Comparison of ENCODE assay signal across 10 mouse cellular contexts in genomic region chr7:46770706-46771105, GRCm38 (mm10). TPM values are rescaled to one million over a fixed set of nuclear protein-coding genes. Genes with fewer than 3 reads are reported as not detected.
DNase-seq lines count a peak whose midpoint lies in the region; ATAC-seq lines count a peak whose summit lies in the region.
"Had no signal": no experiment of that assay in that cellular context is flagged by ENCODE, and none has a peak within 500 bp of the region (broad histone marks: within the 10 kb centered on the region; RNA-seq: fewer than 3 reads in every experiment).

No protein-coding gene starts in this region.

- no peak overlapping the region for H3K4me2 ChIP-seq in neural tube, embryonic 15.5 days
- H3K4me2 ChIP-seq: neural tube, embryonic 12.5 days had no signal

- H3K4me3 ChIP-seq in neural tube, embryonic 15.5 days (replicated peaks) = no peak overlapping the region
- H3K4me3 ChIP-seq: neural tube, embryonic 12.5 days had no signal

- no peaks in the 10 kb centered on the region for H3K27me3 ChIP-seq in neural tube, embryonic 15.5 days (replicated peaks)
- H3K27me3 ChIP-seq: neural tube, embryonic 12.5 days had no signal

- 65% methylated on average over 4 of the region's 4 CpGs for WGBS in neural tube, embryonic 15.5 days

- H3K9me3 ChIP-seq in neural tube, embryonic 15.5 days (replicated peaks) = no peaks in the 10 kb centered on the region
- H3K9me3 ChIP-seq: neural tube, embryonic 12.5 days had no signal

- H3K4me1 ChIP-seq in neural tube, embryonic 15.5 days = no peaks in the 10 kb centered on the region
- H3K4me1 ChIP-seq: neural tube, embryonic 12.5 days had no signal

- H3K27ac ChIP-seq in neural tube, embryonic 15.5 days (replicated peaks) = no peak overlapping the region
- H3K27ac ChIP-seq: neural tube, embryonic 12.5 days had no signal

- H3K36me3 ChIP-seq in neural tube, embryonic 15.5 days = peaks cover 76% of the 10 kb centered on the region

- peak; percentile 71 for DNase-seq in neural tube, embryonic 10.5 days (ENCODE audit: extremely low spot score, low spot score)
- peak; percentile 66 for DNase-seq in Muller cell, postnatal 12 days (ENCODE audit: inconsistent ontology term)
- peak; percentile 70 for DNase-seq in cerebellum, adult 8-10 months
- peak; percentile 19 to 42 for DNase-seq in gastrocnemius, postnatal 36 days
- DNase-seq in layer of hippocampus, adult 9-10 months (ENCODE audit: low spot score) = peak; percentile 11
- DNase-seq in lung, postnatal 25 days (ENCODE audit: low spot score) = peak; percentile 47
- DNase-seq in thymus, postnatal 0 days (ENCODE audit: low spot score) = peak; percentile 67

- intact Hi-C loops in gastrocnemius, postnatal 36 days (cut with DNase I) = no loop called here

- H3K9ac ChIP-seq in neural tube, embryonic 15.5 days (replicated peaks) = no peak overlapping the region
- H3K9ac ChIP-seq: neural tube, embryonic 12.5 days had no signal

- no peak for ATAC-seq in neural tube, embryonic 15.5 days (ENCODE audit: low FRiP score)

RNA-seq across cellular contexts. Expression of gene Saa2, which starts 19.1 kb away (rescaled TPM):
- 0.24 TPM in 1 of 2 replicates, not detected in the other for polyA plus RNA-seq in neural tube, embryonic 15.5 days (2015; fragmentation: Nextera tagmentation; extraction: Ambion mirVana)
- not detected for total RNA-seq in gastrocnemius, postnatal 36 days (2021)
- polyA plus RNA-seq in thymus, postnatal 0 days (2015; fragmentation: Nextera tagmentation; extraction: Ambion mirVana) = 2.7 and 2.8 TPM in 2 replicates
- polyA plus RNA-seq: gonadal fat pad, adult 2 months; neural tube, embryonic 12.5 days had no signal

RNA-seq across cellular contexts. Expression of gene Hps5, which starts 25.2 kb away (rescaled TPM):
- polyA plus RNA-seq in neural tube, embryonic 15.5 days (2015; fragmentation: Nextera tagmentation; extraction: Ambion mirVana) = 14.9 and 15.8 TPM in 2 replicates
- total RNA-seq in gastrocnemius, postnatal 36 days (2021) = 10 to 100 TPM in 1 of 2 experiments, 1 to 10 TPM in 1; 8.7 to 12.2 TPM
- 15.1 and 16.8 TPM in 2 replicates for polyA plus RNA-seq in thymus, postnatal 0 days (2015; fragmentation: Nextera tagmentation; extraction: Ambion mirVana)

RNA-seq across cellular contexts. Expression of gene Gtf2h1, which starts 25.2 kb away (rescaled TPM):
- 37.0 and 40.9 TPM in 2 replicates for polyA plus RNA-seq in neural tube, embryonic 15.5 days (2015; fragmentation: Nextera tagmentation; extraction: Ambion mirVana)
- total RNA-seq in gastrocnemius, postnatal 36 days (2021) = 10 to 100 TPM; 14.0 to 14.8 TPM
- 54.3 and 56.6 TPM in 2 replicates for polyA plus RNA-seq in thymus, postnatal 0 days (2015; fragmentation: Nextera tagmentation; extraction: Ambion mirVana)

RNA-seq across cellular contexts. Expression of gene Saa1, which starts 27.9 kb away (rescaled TPM):
- 0.45 and 0.65 TPM in 2 replicates for polyA plus RNA-seq in neural tube, embryonic 15.5 days (2015; fragmentation: Nextera tagmentation; extraction: Ambion mirVana)
- not detected for total RNA-seq in gastrocnemius, postnatal 36 days (2021)
- polyA plus RNA-seq in thymus, postnatal 0 days (2015; fragmentation: Nextera tagmentation; extraction: Ambion mirVana) = 6.2 and 6.3 TPM in 2 replicates

RNA-seq across cellular contexts. Expression of gene Saa4, which starts 38.3 kb away (rescaled TPM):
- not detected in 2 replicates for polyA plus RNA-seq in neural tube, embryonic 15.5 days (2015; fragmentation: Nextera tagmentation; extraction: Ambion mirVana)
- not detected for total RNA-seq in gastrocnemius, postnatal 36 days (2021)
- 0.08 and 0.18 TPM in 2 replicates for polyA plus RNA-seq in thymus, postnatal 0 days (2015; fragmentation: Nextera tagmentation; extraction: Ambion mirVana)
- polyA plus RNA-seq: neural tube, embryonic 12.5 days had no signal

Comparison
In these comparisons a context has a peak if more than half of its experiments do, and no peak if none do; other contexts are left out.
1. DNase-seq: peak in every context shown above with its lines; median percentile 71 in neural tube, embryonic 10.5 days; 70 in cerebellum, adult 8-10 months; 67 in thymus, postnatal 0 days; 66 in Muller cell, postnatal 12 days; 47 in lung, postnatal 25 days; 30 in gastrocnemius, postnatal 36 days; 11 in layer of hippocampus, adult 9-10 months.